33 mouse cellular contexts compared by ENCODE assay signal in the genomic region with DNA sequence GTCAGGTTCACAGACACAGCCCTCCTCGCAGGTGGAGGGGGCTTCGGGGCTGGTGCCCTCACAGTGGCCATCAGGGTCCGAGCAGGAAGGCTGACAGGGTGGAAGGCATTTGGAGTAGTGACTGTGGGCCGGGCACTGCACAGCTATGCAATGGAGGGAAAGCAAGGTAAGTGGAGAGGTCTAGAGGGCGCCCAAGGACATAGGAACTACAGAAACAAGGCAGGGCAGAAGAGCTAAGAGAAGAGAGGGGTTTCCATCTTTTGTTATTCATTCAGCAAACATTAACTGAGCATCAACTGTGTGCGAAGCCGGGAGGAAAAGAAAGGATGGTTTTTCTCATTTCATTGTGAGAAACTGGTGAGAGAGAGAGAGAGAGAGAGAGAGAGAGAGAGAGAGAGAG. TPM values are rescaled to one million over a fixed set of nuclear protein-coding genes. Genes with fewer than 3 reads are reported as not detected.
DNase-seq lines count a peak whose midpoint lies in the region; ATAC-seq and TF ChIP-seq lines count a peak whose summit lies in the region.
"Had no signal": no experiment of that assay in that cellular context is flagged by ENCODE, and none has a peak within 500 bp of the region (broad histone marks: within the 10 kb centered on the region; RNA-seq: fewer than 3 reads in every experiment).

No protein-coding gene starts in this region.

- WGBS in kidney, adult 2 months: 46% methylated on average over 7 of the region's 7 CpGs
- WGBS in lung, embryonic 14.5 days: 42% methylated on average over 7 of the region's 7 CpGs

- H3K4me2 ChIP-seq in lung, embryonic 14.5 days: no peak overlapping the region
- H3K4me2 ChIP-seq: embryonic facial prominence, embryonic 12.5 days; forebrain, embryonic 15.5 days; heart, embryonic 13.5 days; hindbrain, embryonic 15.5 days; limb, embryonic 13.5 days; liver, embryonic 13.5 days; lung, embryonic 15.5 days; midbrain, embryonic 11.5 days; neural tube, embryonic 12.5 days had no signal

- TF ChIP-seq CTCF in kidney, adult 2 months (conservative IDR thresholded peaks at IDR 0.05; ENCODE audit: insufficient read depth, insufficient read length, low read depth, low read length): 0 out of 2 replicates have a peak, but pooled peaks have one; percentile 3
- 0 out of 2 replicates have a peak, but pooled peaks have one; percentile 10 for TF ChIP-seq CTCF in lung, embryonic 14.5 days (IDR thresholded peaks at IDR 0.05; ENCODE audit: low read depth)
- TF ChIP-seq CTCF in E14TG2a.4 (conservative IDR thresholded peaks at IDR 0.05; ENCODE audit: low read length): no peak

- H3K9me3 ChIP-seq in lung, embryonic 14.5 days (ENCODE audit: low read depth, low read length): no peaks in the 10 kb centered on the region
- no peaks in the 10 kb centered on the region for H3K9me3 ChIP-seq in E14TG2a.4 (ENCODE audit: low read length)
- H3K9me3 ChIP-seq: embryonic facial prominence, embryonic 12.5 days; forebrain, embryonic 15.5 days; G1E; heart, embryonic 13.5 days; hindbrain, embryonic 15.5 days; limb, embryonic 13.5 days; liver, embryonic 13.5 days; lung, embryonic 15.5 days; neural tube, embryonic 12.5 days had no signal

- no peak for ATAC-seq in lung, embryonic 14.5 days (ENCODE audit: insufficient read depth)
- ATAC-seq: activated CD4-positive, CD25-positive, alpha-beta regulatory T cell, adult 4 months; forebrain, embryonic 15.5 days; inflammation-experienced regulatory T-cells, adult 6 months; midbrain, embryonic 16.5 days had no signal

- H3K27ac ChIP-seq in kidney, adult 2 months (ENCODE audit: insufficient read depth, low read depth, low read length): no peak overlapping the region
- H3K27ac ChIP-seq in lung, embryonic 14.5 days (ENCODE audit: low read depth): no peak overlapping the region
- H3K27ac ChIP-seq: embryonic facial prominence, embryonic 12.5 days; forebrain, embryonic 15.5 days; gastrocnemius, adult 2 months; heart, embryonic 13.5 days; hindbrain, embryonic 15.5 days; limb, embryonic 13.5 days; liver, embryonic 13.5 days; lung, embryonic 15.5 days; neural tube, embryonic 12.5 days had no signal

- no peaks in the 10 kb centered on the region for H3K36me3 ChIP-seq in kidney, adult 2 months (ENCODE audit: control insufficient read depth, insufficient read depth, low read length)
- no peaks in the 10 kb centered on the region for H3K36me3 ChIP-seq in lung, embryonic 14.5 days (ENCODE audit: insufficient read depth)
- no peaks in the 10 kb centered on the region for H3K36me3 ChIP-seq in E14TG2a.4 (ENCODE audit: insufficient read depth, low read length)
- H3K36me3 ChIP-seq: embryonic facial prominence, embryonic 12.5 days; forebrain, embryonic 15.5 days; G1E; heart, embryonic 13.5 days; hindbrain, embryonic 15.5 days; limb, embryonic 13.5 days; liver, embryonic 13.5 days; lung, embryonic 15.5 days; neural tube, embryonic 12.5 days had no signal

- no peak overlapping the region for H3K4me3 ChIP-seq in kidney, adult 2 months (ENCODE audit: insufficient read depth, low read depth, low read length)
- no peak overlapping the region for H3K4me3 ChIP-seq in lung, embryonic 14.5 days (ENCODE audit: low read depth, low read length)
- peak overlapping the region; percentile 30; the same call in 1 of the 2 replicates for H3K4me3 ChIP-seq in E14TG2a.4 (replicated peaks; ENCODE audit: low read length)
- H3K4me3 ChIP-seq: embryonic facial prominence, embryonic 12.5 days; forebrain, embryonic 15.5 days; gastrocnemius, adult 2 months; heart, embryonic 13.5 days; hindbrain, embryonic 15.5 days; limb, embryonic 13.5 days; liver, embryonic 13.5 days; lung, embryonic 15.5 days; myocyte; neural tube, embryonic 12.5 days had no signal

- H3K4me1 ChIP-seq in kidney, adult 2 months (ENCODE audit: control insufficient read depth, insufficient read depth, low read length): no peaks in the 10 kb centered on the region
- no peaks in the 10 kb centered on the region for H3K4me1 ChIP-seq in lung, embryonic 14.5 days (ENCODE audit: insufficient read depth)
- peaks cover 37% of the 10 kb centered on the region for H3K4me1 ChIP-seq in E14TG2a.4 (replicated peaks; ENCODE audit: low read depth, low read length)
- H3K4me1 ChIP-seq: embryonic facial prominence, embryonic 12.5 days; forebrain, embryonic 15.5 days; heart, embryonic 13.5 days; hindbrain, embryonic 15.5 days; limb, embryonic 13.5 days; liver, embryonic 13.5 days; lung, embryonic 15.5 days; neural tube, embryonic 12.5 days had no signal

- no peak for DNase-seq in kidney, adult 2 months
- no peak for DNase-seq in kidney, adult 9 months
- no peak for DNase-seq in lung, embryonic 14.5 days
- no peak for DNase-seq in lung, postnatal 4 days
- DNase-seq in R1 (ENCODE audit: low read depth, low spot score): peak; percentile 79
- no peak for DNase-seq in frontal cortex, postnatal 14 days (ENCODE audit: low spot score in 2 of 2)
- no peak for DNase-seq in embryo, embryonic 11 days
- DNase-seq: adrenal gland, adult 8-10 months; cerebellum, adult 11 months; cerebellum, adult 9-10 months; cerebellum, postnatal 36 days; gastrocnemius, adult 2 months; heart, postnatal 10 days; kidney, postnatal 25 days; liver, embryonic 13.5 days; right cerebral cortex, adult 18-20 months; spleen, adult 18-20 months; thymus, adult 18-20 months; thymus, postnatal 25 days had no signal

- no peak overlapping the region for H3K9ac ChIP-seq in lung, embryonic 14.5 days
- H3K9ac ChIP-seq: embryonic facial prominence, embryonic 12.5 days; forebrain, embryonic 15.5 days; heart, embryonic 13.5 days; hindbrain, embryonic 15.5 days; limb, embryonic 13.5 days; liver, embryonic 13.5 days; lung, embryonic 15.5 days; neural tube, embryonic 12.5 days had no signal

- no peaks in the 10 kb centered on the region for H3K27me3 ChIP-seq in kidney, adult 2 months (replicated peaks; ENCODE audit: control insufficient read depth, insufficient read depth, low read length)
- H3K27me3 ChIP-seq in lung, embryonic 14.5 days (ENCODE audit: insufficient read depth, low read length): no peaks in the 10 kb centered on the region
- peaks cover 22% of the 10 kb centered on the region for H3K27me3 ChIP-seq in E14TG2a.4 (ENCODE audit: insufficient read depth, low read length)
- H3K27me3 ChIP-seq: forebrain, embryonic 15.5 days; hindbrain, embryonic 15.5 days; limb, embryonic 13.5 days; liver, embryonic 13.5 days; lung, embryonic 15.5 days; neural tube, embryonic 12.5 days had no signal

- TF ChIP-seq POLR2A in kidney, adult 2 months (IDR thresholded peaks at IDR 0.05; ENCODE audit: low read depth, low read length): no peak

RNA-seq across cellular contexts. Expression of a gene that starts 44.5 kb away (rescaled TPM):
- polyA plus RNA-seq in kidney, adult 2 months (2012; rRNA removed): 49.1 and 53.3 TPM in 2 replicates
- 68.6 and 78.0 TPM in 2 replicates for polyA plus RNA-seq in lung, embryonic 14.5 days (2014; fragmentation: Nextera tagmentation; extraction: Ambion mirVana)
- polyA plus RNA-seq: activated CD4-positive, CD25-positive, alpha-beta regulatory T cell, adult 4 months; inflammation-experienced regulatory T-cells, adult 6 months had no signal
